Mouse (Mus musculus) lung, adult 2 months (tissue): ENCODE measurements around the gene Gm11938.

Experiments used
- CTCF ChIP-seq: fragments of 200-500 bp; IDR thresholded peaks from 2 replicates; pipeline ENCODE4 v1.5.1; 2011; ENCODE audit warnings: mild to moderate bottlenecking, low read length, control low read depth; ENCODE audit not compliant: insufficient read depth
- POLR2A ChIP-seq: fragments of 200-500 bp; IDR thresholded peaks from 2 replicates; pipeline ENCODE4 v1.6.1; 2011; ENCODE audit warnings: low read depth, mild to moderate bottlenecking, control low read depth, low read length, borderline replicate concordance; ENCODE audit errors: extremely low read depth

DNA sequence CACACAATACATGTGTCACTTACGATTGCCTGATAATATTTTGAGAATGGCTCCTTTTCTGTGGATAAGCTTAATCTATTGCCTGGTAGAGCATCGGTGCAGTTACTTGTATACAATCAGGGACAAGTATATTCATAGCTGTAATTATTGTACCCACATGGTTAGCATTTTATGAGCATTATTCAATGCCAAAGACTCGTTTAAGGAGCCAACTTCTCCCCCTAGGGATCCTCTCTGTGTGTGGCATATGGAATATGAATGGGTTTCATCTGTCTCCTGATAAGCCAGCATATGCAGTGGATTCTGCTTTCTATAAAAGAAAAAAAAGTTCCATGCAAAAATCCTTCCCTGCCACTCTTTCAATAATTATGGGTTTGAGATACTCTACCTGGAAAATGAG lies 41.2 kb upstream of the Gm11938 start:
- TF ChIP-seq CTCF (no peak), POLR2A (no peak)
